Mouse (Mus musculus) forebrain, postnatal 0 days (tissue): Measurements from ENCODE around the gene Cmtm2b. TPM values are rescaled to one million over a fixed set of nuclear protein-coding genes. Genes with fewer than 3 reads are reported as not detected.

Experiments used
- ATAC-seq: fragments of 200-750 bp; cut with Nextera tagmentation; 2 replicates; pipeline ENCODE4 v1.8.0; 2017; ENCODE audit warnings: mild to moderate bottlenecking, moderate library complexity
- DNase-seq: peaks from one replicate; pipeline ENCODE4 v3.0.0-alpha.2; 2015
- H3K27ac ChIP-seq: fragments of 300-500 bp; sonication (generic); 2 replicates; pipeline ENCODE4 v1.5.1; 2014; ENCODE audit warnings: low read depth, mild to moderate bottlenecking, antibody characterized with exemption, low read length, moderate library complexity, mixed read lengths
- H3K27me3 ChIP-seq: fragments of 300-500 bp; sonication (generic); 2 replicates; pipeline ENCODE4 v1.6.1; 2014; ENCODE audit warnings: mild to moderate bottlenecking, low read length, mixed read lengths; ENCODE audit not compliant: insufficient read depth
- H3K36me3 ChIP-seq: fragments of 300-500 bp; sonication (generic); 2 replicates; pipeline ENCODE4 v1.6.1; 2014; ENCODE audit warnings: mild to moderate bottlenecking, moderate library complexity; ENCODE audit not compliant: insufficient read depth
- H3K4me1 ChIP-seq: fragments of 300-500 bp; sonication (generic); 2 replicates; pipeline ENCODE4 v1.6.1; 2014; ENCODE audit warnings: antibody characterized with exemption; ENCODE audit not compliant: insufficient read depth
- H3K4me2 ChIP-seq: fragments of 300-500 bp; sonication (generic); 2 replicates; pipeline ENCODE4 v1.6.1; 2014; ENCODE audit warnings: low read depth, mild to moderate bottlenecking, moderate library complexity
- H3K4me3 ChIP-seq: fragments of 300-500 bp; sonication (generic); 2 replicates; pipeline ENCODE4 v1.5.1; 2014; ENCODE audit warnings: low read depth, low read length, mixed read lengths
- H3K9ac ChIP-seq: fragments of 300-500 bp; sonication (generic); 2 replicates; pipeline ENCODE4 v1.6.1; 2014; ENCODE audit warnings: mild to moderate bottlenecking
- H3K9me3 ChIP-seq: fragments of 300-500 bp; sonication (generic); 2 replicates; pipeline ENCODE4 v1.6.1; 2016; ENCODE audit warnings: low read length
- CTCF ChIP-seq: sonication (generic); IDR thresholded peaks from 2 replicates; pipeline ENCODE4 v1.5.1; 2016; ENCODE audit warnings: antibody characterized with exemption, control low read depth, low read depth
- WGBS: fragments of 180-500 bp; shearing (Covaris S2); extraction: QIAGEN DNeasy Blood & Tissue Kit; methylation state at CpG from one replicate; pipeline ENCODE4 v1.1.7; 2014; 5-methylcytosine and 5-hydroxymethylcytosine counted together
- polyA plus RNA-seq: library from polyadenylated mRNA; unstranded; fragments of >200 nt; fragmentation: Nextera tagmentation; extraction: Ambion mirVana; gene quantifications from 2 replicates; pipeline ENCODE4 v1.2.1, GENCODE M21; 2015
- total RNA-seq: library from RNA; depleted of rRNA; stranded (reverse); fragments of >200 nt; gene quantifications from 2 replicates; pipeline ENCODE4 v1.2.3, GENCODE M21; 2014; rRNA removed

Gene Cmtm2b
- total and polyA plus RNA-seq, 2 experiments from 2014 or later = not detected

GRCm38 (mm10) chr8:104374269-104374668 lies 52.2 kb downstream of the Cmtm2b start:
- H3K4me1 ChIP-seq = peaks cover 14% of the 10 kb centered on the region
- H3K36me3 ChIP-seq = no peaks in the 10 kb centered on the region
- DNase-seq (no peak), ATAC-seq (no peak)
- H3K27ac ChIP-seq = no peak overlapping the region
- H3K4me2 ChIP-seq = no peak overlapping the region
- no peaks in the 10 kb centered on the region for H3K27me3 ChIP-seq
- WGBS = 57% methylated on average over 11 of the region's 11 CpGs
- TF ChIP-seq CTCF = no peak
- H3K9ac ChIP-seq = no peak overlapping the region
- no peaks in the 10 kb centered on the region for H3K9me3 ChIP-seq
- no peak overlapping the region for H3K4me3 ChIP-seq

- Histone ChIP-seq H3K27ac (no peak overlapping the region), H3K9me3 (no peaks in the 10 kb centered on the region), H3K36me3 (no peaks in the 10 kb centered on the region), H3K9ac (0 out of 2 replicates have a peak overlapping the region, but pooled peaks have one; percentile 37), H3K4me2 (0 out of 2 replicates have a peak overlapping the region, but pooled peaks have one; percentile 1), H3K27me3 (no peaks in the 10 kb centered on the region), H3K4me3 (no peak overlapping the region), H3K4me1 (peaks cover 10% of the 10 kb centered on the region)
- TF ChIP-seq CTCF = no peak
- peak; percentile 15; the same call in 1 of the 2 replicates for ATAC-seq
- WGBS = 34% methylated on average over 14 of the region's 14 CpGs
- no peak for DNase-seq
Measured at GRCm38 (mm10) chr8:104374864-104375846, 53.1 kb downstream of the Cmtm2b start.

DNA sequence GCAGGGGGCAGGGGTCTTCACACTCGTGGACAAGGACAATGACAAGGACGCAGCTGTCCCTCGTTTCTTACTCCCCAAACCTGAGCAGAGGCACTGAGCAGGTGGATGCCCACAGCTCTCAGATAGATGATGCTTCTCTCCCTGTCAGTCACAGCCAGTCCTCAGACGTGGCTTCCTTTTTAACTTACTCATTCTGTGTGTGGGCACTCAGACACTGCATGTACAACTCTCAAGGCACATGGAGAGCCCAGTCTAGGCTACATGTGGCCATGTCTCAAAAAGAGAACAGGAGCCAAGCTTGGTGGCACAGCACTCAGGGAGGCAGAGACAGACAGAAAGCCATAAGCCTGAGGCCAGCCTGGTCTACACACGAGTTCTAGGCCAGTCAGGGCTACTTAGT lies 53.9 kb downstream of the Cmtm2b start:
- H3K4me3 ChIP-seq = no peak overlapping the region
- ATAC-seq = 0 out of 2 replicates have a peak, but pooled peaks have one; percentile 9
- TF ChIP-seq CTCF = no peak
- no peak for DNase-seq
- H3K9ac ChIP-seq = no peak overlapping the region
- no peaks in the 10 kb centered on the region for H3K9me3 ChIP-seq
- H3K4me1 ChIP-seq = peaks cover 10% of the 10 kb centered on the region
- no peak overlapping the region for H3K4me2 ChIP-seq
- H3K36me3 ChIP-seq = no peaks in the 10 kb centered on the region
- no peaks in the 10 kb centered on the region for H3K27me3 ChIP-seq
- 49% methylated on average over 5 of the region's 5 CpGs for WGBS
- no peak overlapping the region for H3K27ac ChIP-seq

GRCm38 (mm10) chr8:104376669-104377068 lies 54.6 kb downstream of the Cmtm2b start:
- Histone ChIP-seq H3K36me3 (no peaks in the 10 kb centered on the region), H3K27ac (no peak overlapping the region), H3K9ac (no peak overlapping the region), H3K27me3 (no peaks in the 10 kb centered on the region), H3K4me1 (peaks cover 10% of the 10 kb centered on the region), H3K4me2 (no peak overlapping the region), H3K9me3 (no peaks in the 10 kb centered on the region), H3K4me3 (no peak overlapping the region)
- ATAC-seq = no peak
- no peak for TF ChIP-seq CTCF
- no peak for DNase-seq
- 30% methylated on average over 11 of the region's 11 CpGs for WGBS

GRCm38 (mm10) chr8:104379301-104379836 lies 57.3 kb downstream of the Cmtm2b start:
- Histone ChIP-seq H3K4me1 (peaks cover 10% of the 10 kb centered on the region), H3K4me3 (no peak overlapping the region), H3K36me3 (no peaks in the 10 kb centered on the region), H3K9me3 (no peaks in the 10 kb centered on the region), H3K9ac (no peak overlapping the region), H3K27ac (no peak overlapping the region), H3K27me3 (no peaks in the 10 kb centered on the region), H3K4me2 (no peak overlapping the region)
- ATAC-seq (no peak), DNase-seq (no peak)
- WGBS = 65% methylated on average over 10 of the region's 10 CpGs
- no peak for TF ChIP-seq CTCF

DNA sequence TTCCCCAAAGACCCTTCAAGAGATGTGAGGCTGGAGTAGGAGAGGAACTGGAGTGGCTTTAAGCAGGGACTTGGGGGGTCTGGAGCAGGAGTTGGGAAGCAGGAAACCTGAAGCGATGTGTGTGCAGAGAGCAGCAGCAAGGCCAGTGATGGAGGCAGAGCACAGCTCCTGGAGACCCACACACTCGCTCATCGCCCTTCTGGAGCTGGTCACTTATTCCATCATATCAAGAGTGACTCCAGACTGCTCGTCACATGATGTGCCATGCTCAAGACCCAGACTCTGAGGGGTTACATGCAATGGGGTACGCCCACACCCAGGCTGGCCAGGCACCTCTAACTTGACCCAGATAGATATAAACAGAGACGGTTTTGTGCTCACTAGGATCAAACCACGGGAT lies 58.2 kb downstream of the Cmtm2b start:
- H3K27ac ChIP-seq = no peak overlapping the region
- peaks cover 5% of the 10 kb centered on the region for H3K4me1 ChIP-seq
- no peak for ATAC-seq
- no peak overlapping the region for H3K9ac ChIP-seq
- H3K9me3 ChIP-seq = no peaks in the 10 kb centered on the region
- no peak for TF ChIP-seq CTCF
- DNase-seq = no peak
- H3K4me2 ChIP-seq = no peak overlapping the region
- WGBS = 94% methylated on average over 7 of the region's 7 CpGs
- no peaks in the 10 kb centered on the region for H3K27me3 ChIP-seq
- no peak overlapping the region for H3K4me3 ChIP-seq
- no peaks in the 10 kb centered on the region for H3K36me3 ChIP-seq

Other genes with a start within 250 kb of the Cmtm2b start
- gene Cdh5, start 220.6 kb upstream of the Cmtm2b start, total RNA-seq = 10.9 and 18.1 TPM in 2 replicates
- gene Cdh5, start 220.6 kb upstream of the Cmtm2b start, polyA plus RNA-seq = 8.1 and 8.4 TPM in 2 replicates
- 18.2 and 18.9 TPM in 2 replicates for gene Bean1, start 151.8 kb upstream of the Cmtm2b start, total RNA-seq
- gene Bean1, start 151.8 kb upstream of the Cmtm2b start, polyA plus RNA-seq = 8.6 and 9.9 TPM in 2 replicates
- gene Tk2, start 73.7 kb upstream of the Cmtm2b start, total RNA-seq = 45.2 and 52.9 TPM in 2 replicates
- 45.2 and 45.3 TPM in 2 replicates for gene Tk2, start 73.7 kb upstream of the Cmtm2b start, polyA plus RNA-seq
- 19.1 and 29.2 TPM in 2 replicates for gene Cklf, start 71.4 kb upstream of the Cmtm2b start, total RNA-seq
- 24.8 and 26.8 TPM in 2 replicates for gene Cklf, start 71.4 kb upstream of the Cmtm2b start, polyA plus RNA-seq
- 0.14 TPM in 1 of 2 replicates, not detected in the other for gene Cmtm2a, start 29.0 kb upstream of the Cmtm2b start, total RNA-seq
- gene Cmtm2a, start 29.0 kb upstream of the Cmtm2b start, polyA plus RNA-seq = 0.17 TPM in 1 of 2 replicates, not detected in the other
- not detected in 2 replicates for gene Gm45711, start 12.1 kb upstream of the Cmtm2b start, total RNA-seq
- not detected in 2 replicates for gene Gm45711, start 12.1 kb upstream of the Cmtm2b start, polyA plus RNA-seq
- 0.62 TPM in 1 of 2 replicates, not detected in the other for gene Cmtm1, start 12.1 kb upstream of the Cmtm2b start, total RNA-seq
- not detected in 2 replicates for gene Cmtm1, start 12.1 kb upstream of the Cmtm2b start, polyA plus RNA-seq
- gene Gm11020, start 663 bp upstream of the Cmtm2b start, total RNA-seq = not detected in 2 replicates
- gene Gm11020, start 663 bp upstream of the Cmtm2b start, polyA plus RNA-seq = not detected in 2 replicates
- gene Cmtm3, start 17.2 kb downstream of the Cmtm2b start, total RNA-seq = 18.4 and 22.0 TPM in 2 replicates
- 33.0 and 34.4 TPM in 2 replicates for gene Cmtm3, start 17.2 kb downstream of the Cmtm2b start, polyA plus RNA-seq
- gene Cmtm4, start 73.6 kb downstream of the Cmtm2b start, total RNA-seq = 32.9 and 35.1 TPM in 2 replicates
- 2.0 and 2.3 TPM in 2 replicates for gene Cmtm4, start 73.6 kb downstream of the Cmtm2b start, polyA plus RNA-seq
- 104 and 125 TPM in 2 replicates for gene Dync1li2, start 120.8 kb downstream of the Cmtm2b start, total RNA-seq
- 46.4 and 74.0 TPM in 2 replicates for gene Dync1li2, start 120.8 kb downstream of the Cmtm2b start, polyA plus RNA-seq
- gene Terb1, start 187.7 kb downstream of the Cmtm2b start, total RNA-seq = 0.43 and 0.46 TPM in 2 replicates
- gene Terb1, start 187.7 kb downstream of the Cmtm2b start, polyA plus RNA-seq = 0.14 and 0.44 TPM in 2 replicates
- gene Nae1, start 212.4 kb downstream of the Cmtm2b start, total RNA-seq = 86.3 and 97.6 TPM in 2 replicates
- 120 and 134 TPM in 2 replicates for gene Nae1, start 212.4 kb downstream of the Cmtm2b start, polyA plus RNA-seq
- gene Car7, start 212.5 kb downstream of the Cmtm2b start, total RNA-seq = 2.2 and 2.5 TPM in 2 replicates
- 1.6 and 2.0 TPM in 2 replicates for gene Car7, start 212.5 kb downstream of the Cmtm2b start, polyA plus RNA-seq